Mouse (Mus musculus): ENCODE results near the gene Eme2. TPM values are rescaled to one million over a fixed set of nuclear protein-coding genes. Genes with fewer than 3 reads are reported as not detected.
"Not testable (repeated sequence)": the region's sequence is repeated elsewhere in the genome, so short reads cannot be mapped to it uniquely, and the experiment has no call there.

Gene Eme2
- 21.6 and 34.0 TPM in 2 replicates for polyA plus RNA-seq (2012; rRNA removed)

DNA sequence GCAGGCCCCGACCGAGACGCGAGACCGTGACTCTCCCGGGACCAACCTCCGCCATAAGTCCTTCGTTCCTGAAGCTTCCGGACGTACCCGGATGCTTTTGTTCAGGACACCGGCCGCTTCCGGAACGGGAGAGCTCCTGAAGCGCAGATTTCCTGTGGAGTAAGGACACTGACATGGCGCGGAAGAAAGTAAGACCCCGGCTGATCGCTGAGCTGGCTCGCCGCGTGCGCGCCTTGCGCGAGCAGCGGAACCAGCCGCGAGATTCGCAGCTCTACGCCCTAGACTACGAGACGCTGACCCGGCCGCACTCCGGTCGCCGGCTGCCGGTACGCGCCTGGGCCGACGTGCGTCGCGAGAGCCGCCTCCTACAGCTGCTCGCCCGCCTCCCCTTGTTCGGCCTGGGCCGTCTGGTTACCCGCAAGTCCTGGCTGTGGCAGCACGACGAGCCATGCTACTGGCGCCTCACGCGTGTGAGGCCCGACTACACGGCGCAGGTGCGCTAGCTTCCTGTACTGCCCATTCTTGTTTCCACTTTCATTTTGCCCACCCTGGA lies at the start of gene Eme2, which contains the start of gene Mrps34:
Gene Eme2 (minus strand): TSS at position 93 of the 553 bp plus-strand sequence.
Gene Mrps34 (plus strand): TSS at position 122 of the 553 bp plus-strand sequence.
- peak; percentile 64 for DNase-seq (ENCODE audit: low read depth, low spot score)

DNA sequence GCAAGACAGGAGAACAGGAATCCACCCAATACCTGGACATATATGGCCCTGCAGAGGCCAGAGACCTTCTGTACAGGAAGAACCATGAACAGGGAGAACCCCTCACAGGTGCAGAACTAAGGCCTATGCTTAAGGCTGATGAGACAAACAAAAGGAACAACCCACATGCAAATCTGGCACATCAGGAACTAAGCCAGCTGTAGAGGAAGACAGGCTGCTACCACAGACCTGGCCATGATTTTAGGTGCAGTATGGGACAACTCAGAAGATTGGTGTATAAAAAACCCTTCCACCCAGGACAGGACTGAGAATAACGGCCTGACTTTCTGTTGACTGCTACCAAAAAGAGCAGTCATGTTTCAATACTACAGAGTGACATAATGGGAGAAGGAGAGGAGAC lies 48.7 kb upstream of the Eme2 start:
- not testable (repeated sequence) for DNase-seq (ENCODE audit: low read depth, low spot score)

More for the DNA sequence above, at the start of gene Eme2, which contains the start of gene Mrps34:
- WGBS, result under 1% methylated on average over 62 of the region's 62 CpGs

GRCm38 (mm10) chr17:24943036-24943435 lies 48.1 kb upstream of the Eme2 start:
- 86% methylated on average over 7 of the region's 7 CpGs for WGBS
- DNase-seq (ENCODE audit: low read depth, low spot score), result no peak

More for the DNA sequence above, 48.7 kb upstream of the Eme2 start:
- 85% methylated on average over 1 of the region's 1 CpGs for WGBS

GRCm38 (mm10) chr17:24942453-24942852 lies 47.6 kb upstream of the Eme2 start:
- DNase-seq (ENCODE audit: low read depth, low spot score), result not testable (repeated sequence)

DNA sequence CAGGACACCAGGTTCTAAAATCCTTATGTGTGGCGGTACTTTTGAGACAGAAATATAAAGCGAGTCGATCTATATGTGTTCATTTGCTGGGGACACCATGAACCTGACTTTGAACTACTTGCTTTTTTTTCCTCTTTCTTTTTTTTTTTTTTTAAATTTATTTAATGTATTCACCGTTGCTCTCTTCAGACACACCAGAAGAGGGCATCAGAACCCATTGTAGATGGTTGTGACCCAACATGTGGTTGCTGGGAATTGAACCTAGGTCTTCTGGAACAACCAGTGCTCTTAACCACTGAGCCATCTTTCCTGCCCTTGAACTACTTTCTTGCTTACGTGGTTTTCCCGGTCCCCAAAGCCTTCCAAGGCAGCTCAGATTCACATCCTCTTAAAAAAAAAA lies 42.4 kb upstream of the Eme2 start:
- 42% methylated on average over 6 of the region's 6 CpGs for WGBS

More at GRCm38 (mm10) chr17:24942453-24942852, 47.6 kb upstream of the Eme2 start:
- WGBS, result 1% methylated on average over 2 of the region's 2 CpGs

DNA sequence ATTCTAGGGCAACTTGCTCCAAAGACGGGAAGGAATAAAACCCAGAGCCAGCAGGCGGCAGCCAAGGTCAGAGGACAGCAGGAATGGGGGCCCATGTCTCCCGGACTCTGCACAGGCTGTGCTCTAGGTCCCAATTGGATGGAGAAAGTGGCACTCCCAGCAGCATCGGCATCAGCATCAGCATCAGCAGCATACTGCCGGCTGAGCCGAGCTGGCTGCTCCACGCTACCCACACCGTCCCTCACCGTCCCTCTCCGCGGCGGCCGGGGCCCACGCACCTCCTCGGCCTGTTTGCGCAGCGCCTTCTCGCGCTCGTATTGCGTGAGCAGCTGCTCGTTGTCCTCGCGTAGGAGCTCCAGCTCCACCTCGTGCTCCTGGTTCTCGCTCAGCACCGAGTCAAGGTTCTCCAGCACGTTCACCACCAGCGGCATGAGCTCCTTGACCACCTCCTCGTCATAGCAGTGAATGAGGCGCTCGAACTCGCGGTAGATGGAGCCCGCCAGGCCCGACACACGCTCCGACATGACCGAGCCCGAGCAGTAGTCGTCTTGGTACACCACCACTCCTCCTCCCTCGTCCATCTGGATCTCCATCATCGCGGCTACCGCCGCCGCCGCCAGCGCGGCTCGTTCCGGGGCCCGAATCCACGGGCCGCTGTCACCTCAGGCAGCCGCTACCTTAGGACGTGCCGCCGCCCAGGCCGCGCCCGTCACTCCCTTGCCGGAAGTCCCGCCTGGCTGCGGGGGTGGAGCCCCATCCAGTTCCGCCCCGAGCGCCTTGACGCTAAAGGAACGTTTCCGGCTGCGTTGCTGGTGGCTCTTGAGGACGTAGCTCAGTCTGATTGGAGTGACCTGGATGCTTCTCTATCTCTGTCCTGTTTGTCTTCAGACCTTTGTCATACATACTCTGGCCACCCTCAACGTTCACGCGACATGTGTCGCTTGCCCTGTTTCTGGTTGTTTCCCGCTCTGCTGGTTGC lies 41.7 kb upstream of the Eme2 start, which contains the start of gene Mapk8ip3:
Gene Mapk8ip3 (minus strand): TSS at position 719 of the 979 bp plus-strand sequence.
- WGBS, result under 1% methylated on average over 78 of the region's 78 CpGs
- peak; percentile 83 for DNase-seq (ENCODE audit: low read depth, low spot score)

More for the DNA sequence above, 42.4 kb upstream of the Eme2 start:
- no peak for DNase-seq (ENCODE audit: low read depth, low spot score)

GRCm38 (mm10) chr17:24935666-24936065 lies 40.8 kb upstream of the Eme2 start:
- DNase-seq (ENCODE audit: low read depth, low spot score), result no peak

DNA sequence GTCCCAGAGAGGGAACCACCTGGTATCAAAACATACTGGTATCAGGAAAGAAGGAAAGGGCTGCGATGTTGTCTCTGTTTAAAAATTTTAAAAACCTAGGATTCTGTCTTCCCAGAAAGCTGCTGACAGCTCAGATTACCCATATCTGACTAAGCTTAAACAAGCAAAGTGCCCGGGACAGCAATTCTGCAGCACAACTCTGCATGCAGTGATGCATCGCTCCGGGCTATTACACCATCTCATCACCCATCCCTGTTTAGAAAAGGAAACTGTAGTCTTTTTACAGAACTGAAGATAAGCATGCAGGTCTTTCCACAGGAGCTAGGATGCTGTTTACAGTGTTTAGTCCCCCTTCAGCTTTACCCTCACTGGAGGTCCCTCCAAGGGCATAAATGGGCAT lies 40.0 kb upstream of the Eme2 start:
- WGBS, result 69% methylated on average over 4 of the region's 4 CpGs
- no peak for DNase-seq (ENCODE audit: low read depth, low spot score)

- DNase-seq (ENCODE audit: low read depth, low spot score), result no peak
- WGBS, result 77% methylated on average over 4 of the region's 4 CpGs
These were observed 38.3 kb upstream of the Eme2 start for GRCm38 (mm10) chr17:24933163-24933562.

GRCm38 (mm10) chr17:24932431-24932830 lies 37.5 kb upstream of the Eme2 start:
- WGBS, result 83% methylated on average over 4 of the region's 4 CpGs
- DNase-seq (ENCODE audit: low read depth, low spot score), result no peak

DNA sequence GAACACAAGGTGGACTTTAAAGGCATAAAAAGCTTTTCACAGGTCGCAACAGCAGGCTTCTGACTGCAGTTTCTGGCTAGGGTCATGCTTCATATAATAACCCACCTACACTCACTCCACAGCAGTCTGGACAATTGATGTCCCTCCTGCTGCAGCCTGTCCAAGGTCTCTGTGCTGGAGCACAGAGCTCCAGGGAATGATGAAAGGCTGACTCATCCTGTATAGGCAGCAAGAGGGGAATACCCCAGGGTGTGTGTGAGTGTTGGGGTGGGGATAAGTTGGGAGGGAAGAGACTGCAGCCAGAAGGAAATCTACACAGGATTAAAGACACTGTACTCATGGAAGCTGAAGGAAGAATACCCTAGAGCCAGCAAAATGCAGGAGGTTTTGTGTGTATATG lies 34.6 kb upstream of the Eme2 start:
- DNase-seq (ENCODE audit: low read depth, low spot score), result no peak
- WGBS, result 77% methylated on average over 1 of the region's 1 CpGs

- WGBS, result 95% methylated on average over 1 of the region's 1 CpGs
- no peak for DNase-seq (ENCODE audit: low read depth, low spot score)
These were observed 28.4 kb upstream of the Eme2 start for GRCm38 (mm10) chr17:24923246-24923645.

GRCm38 (mm10) chr17:24913984-24914383 lies 19.1 kb upstream of the Eme2 start:
- DNase-seq (ENCODE audit: low read depth, low spot score), result no peak

- DNase-seq (ENCODE audit: low read depth, low spot score), result no peak
- WGBS, result 86% methylated on average over 2 of the region's 2 CpGs
These were observed 12.7 kb upstream of the Eme2 start for GRCm38 (mm10) chr17:24907591-24907990.

- no peak for DNase-seq (ENCODE audit: low read depth, low spot score)
- 93% methylated on average over 9 of the region's 9 CpGs for WGBS
These were observed 8.9 kb upstream of the Eme2 start for GRCm38 (mm10) chr17:24903767-24904166.

DNA sequence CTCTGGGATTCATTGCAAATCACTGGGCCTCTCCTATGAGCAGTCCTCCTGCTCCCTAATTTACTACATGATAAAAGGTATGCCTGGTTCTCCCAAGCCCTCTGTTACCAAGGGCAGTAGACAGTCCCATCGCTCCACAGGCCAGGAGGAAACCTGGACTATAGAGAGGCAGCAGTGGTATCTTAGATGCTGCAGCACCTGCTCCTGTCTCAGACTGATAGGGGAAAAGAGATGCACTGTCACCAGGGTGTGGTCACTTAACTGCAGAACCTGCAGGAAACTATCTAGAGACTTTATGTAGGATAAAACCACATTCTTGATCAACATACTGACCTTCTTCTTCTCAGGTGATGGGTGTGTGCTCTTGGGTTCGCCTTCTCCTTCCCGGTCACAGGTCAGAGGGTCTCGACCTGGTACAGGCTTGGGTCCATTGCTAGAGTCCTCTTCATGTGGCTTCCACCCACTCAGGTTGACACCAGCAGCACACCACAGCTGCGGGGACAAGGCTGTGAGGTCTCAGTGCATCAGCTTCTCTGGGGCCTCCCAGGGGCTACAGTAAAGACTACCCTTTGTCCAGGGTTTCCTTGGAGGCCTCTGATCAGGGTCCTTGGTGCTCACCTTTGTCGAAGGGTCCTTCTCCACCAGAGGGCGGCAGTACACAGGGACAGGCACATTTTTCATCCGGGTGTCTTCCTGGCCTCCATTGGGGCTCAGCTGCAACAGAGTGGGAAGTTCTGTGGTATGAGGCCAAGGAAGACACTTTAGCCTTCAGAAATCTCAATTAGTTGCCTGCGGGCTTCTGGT lies 8.0 kb upstream of the Eme2 start:
- WGBS, result 70% methylated on average over 9 of the region's 9 CpGs
- no peak for DNase-seq (ENCODE audit: low read depth, low spot score)

DNA sequence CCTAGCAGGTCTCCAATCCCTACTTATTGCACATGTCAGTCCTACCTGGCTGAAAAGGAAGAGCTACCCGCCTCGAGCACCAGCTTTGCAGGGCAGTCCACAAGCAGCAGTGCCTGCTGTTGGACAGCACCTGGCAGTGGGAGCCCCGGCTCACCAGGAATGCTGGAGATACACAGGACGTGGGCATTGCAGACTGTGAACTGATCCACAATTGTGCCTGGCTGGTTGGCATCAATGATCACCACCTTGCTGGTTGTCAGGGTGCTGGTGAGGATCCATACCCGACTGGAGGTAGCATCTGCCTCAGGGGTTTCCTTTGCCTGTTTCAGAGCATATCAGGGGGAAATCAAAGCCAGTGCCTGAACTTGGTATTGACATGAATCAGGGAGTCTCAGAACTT lies 7.2 kb upstream of the Eme2 start:
- no peak for DNase-seq (ENCODE audit: low read depth, low spot score)
- 90% methylated on average over 5 of the region's 5 CpGs for WGBS

DNA sequence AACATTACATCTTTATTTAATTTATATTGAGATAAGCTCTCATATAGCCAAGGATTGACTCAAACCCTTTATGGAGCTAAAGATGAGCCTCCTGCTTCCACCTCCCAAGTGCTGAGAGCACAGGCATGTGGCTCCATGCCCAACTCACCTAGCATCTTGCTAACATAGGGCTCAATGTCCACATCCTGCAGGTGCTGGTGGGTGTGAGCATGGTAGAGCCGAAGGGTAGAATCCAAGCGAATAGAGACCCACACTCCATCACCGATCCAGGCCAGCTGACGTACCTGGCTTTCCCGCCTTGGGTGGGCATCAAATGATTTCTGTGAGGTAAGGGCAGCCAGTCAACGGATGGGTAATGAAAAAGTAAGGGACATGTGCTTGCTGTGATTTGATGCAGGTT lies 5.1 kb upstream of the Eme2 start:
- WGBS, result 90% methylated on average over 6 of the region's 6 CpGs
- no peak for DNase-seq (ENCODE audit: low read depth, low spot score)

DNA sequence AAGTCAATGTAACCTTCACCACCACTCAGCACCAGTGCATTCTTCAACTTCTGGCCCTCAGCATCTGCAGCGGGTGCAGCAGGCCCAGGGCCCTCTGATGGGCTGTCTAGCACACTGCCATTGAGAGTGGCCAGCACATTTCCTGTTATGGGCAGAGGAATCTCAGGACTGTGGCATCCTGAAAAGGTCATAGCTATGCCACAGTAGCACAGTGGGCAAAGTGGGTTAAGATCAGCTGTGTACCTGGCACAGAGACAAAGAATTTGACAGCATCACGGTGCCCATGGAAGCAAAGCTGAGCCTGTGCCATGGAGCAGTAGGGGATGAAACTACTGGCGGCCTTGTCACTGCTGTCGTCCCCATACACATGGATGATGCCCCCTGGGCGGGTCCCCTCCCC lies 4.3 kb upstream of the Eme2 start:
- WGBS, result 80% methylated on average over 5 of the region's 5 CpGs
- DNase-seq (ENCODE audit: low read depth, low spot score), result no peak
